Mouse (Mus musculus) urinary bladder, postnatal 36 days (tissue): ENCODE results near the gene Dync2li1.

Experiments
- DNase-seq, 2 experiments: peaks; one replicate each; pipeline ENCODE4 v3.0.0; 2022; ENCODE audit warnings: low spot score in 2 of 2, mixed read lengths in 1 of 2

Gene Dync2li1

DNA sequence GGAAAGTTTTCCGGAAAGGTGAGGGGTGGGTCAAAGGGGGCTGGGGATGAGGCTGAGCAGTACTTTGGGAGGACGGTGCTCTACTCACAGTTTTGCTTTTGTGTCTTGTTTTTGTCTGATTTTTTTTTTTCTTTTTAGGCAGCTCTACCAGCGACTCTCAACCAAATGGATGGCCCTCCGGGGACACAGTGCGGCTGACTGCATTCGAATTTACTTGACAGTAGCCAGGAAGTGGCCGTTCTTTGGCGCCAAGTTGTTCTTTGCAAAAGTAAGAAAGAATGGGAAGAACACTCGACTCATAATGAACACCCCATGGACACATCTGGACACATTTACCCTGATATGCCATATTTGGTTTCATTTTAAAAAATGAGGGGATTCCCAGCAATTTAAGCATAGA is 14.8 kb upstream of the Dync2li1 start:
- DNase-seq: peak in 1 of 2 experiments; percentile 49

- DNase-seq: peak in 1 of 2 experiments; percentile 47
Observed at GRCm38 (mm10) chr17:84611971-84612370, 14.3 kb upstream of the Dync2li1 start.

- no peak for DNase-seq
Observed at GRCm38 (mm10) chr17:84615811-84616210, 10.5 kb upstream of the Dync2li1 start.

GRCm38 (mm10) chr17:84616526-84617074 is 9.7 kb upstream of the Dync2li1 start:
- DNase-seq: no peak

DNA sequence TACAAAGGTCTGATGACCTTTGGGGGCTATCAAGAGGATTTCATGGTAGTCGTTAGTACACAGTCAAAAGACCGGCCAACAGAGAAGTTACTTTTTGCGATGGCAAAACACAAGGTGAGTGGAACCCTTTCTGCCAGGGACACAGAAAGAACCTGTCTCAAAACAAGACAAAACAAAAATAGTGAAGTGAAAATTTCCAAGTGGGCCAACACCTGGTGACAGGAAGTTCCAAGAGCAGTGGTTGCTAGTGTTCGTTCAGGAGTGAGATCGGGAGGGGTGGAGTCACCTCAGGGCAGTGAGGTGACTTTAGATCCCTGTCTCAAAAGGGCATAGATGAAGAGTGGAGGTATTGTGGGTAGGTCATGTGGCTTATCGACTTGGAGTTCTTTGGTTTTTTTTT is 8.3 kb upstream of the Dync2li1 start:
- DNase-seq: no peak

- no peak for DNase-seq
Observed at GRCm38 (mm10) chr17:84619112-84619511, 7.2 kb upstream of the Dync2li1 start.

DNA sequence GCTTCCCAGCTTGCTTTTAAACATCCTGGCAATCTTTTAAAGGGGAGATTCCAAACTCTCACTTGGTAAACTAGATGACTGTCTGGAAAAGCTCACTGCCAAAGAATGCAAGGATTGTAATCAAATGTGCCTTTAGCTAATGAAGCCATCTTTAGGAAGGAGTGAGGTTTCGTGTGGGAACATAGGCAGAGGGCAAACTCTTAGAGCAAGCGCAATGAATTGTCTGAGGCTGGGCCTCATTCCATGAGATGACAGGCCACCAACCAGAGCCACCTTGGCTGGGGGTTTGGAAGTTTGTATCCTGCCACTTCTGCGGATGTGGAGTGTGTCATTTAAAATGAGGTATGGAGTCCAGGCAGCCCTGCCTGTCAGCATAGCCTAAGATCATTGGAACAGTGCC is 6.2 kb upstream of the Dync2li1 start:
- DNase-seq: no peak

- no peak for DNase-seq
Observed at GRCm38 (mm10) chr17:84620610-84621009, 5.7 kb upstream of the Dync2li1 start.

- DNase-seq: no peak
Observed at GRCm38 (mm10) chr17:84621209-84621608, 5.1 kb upstream of the Dync2li1 start.

GRCm38 (mm10) chr17:84622028-84622427 is 4.3 kb upstream of the Dync2li1 start:
- no peak for DNase-seq

DNA sequence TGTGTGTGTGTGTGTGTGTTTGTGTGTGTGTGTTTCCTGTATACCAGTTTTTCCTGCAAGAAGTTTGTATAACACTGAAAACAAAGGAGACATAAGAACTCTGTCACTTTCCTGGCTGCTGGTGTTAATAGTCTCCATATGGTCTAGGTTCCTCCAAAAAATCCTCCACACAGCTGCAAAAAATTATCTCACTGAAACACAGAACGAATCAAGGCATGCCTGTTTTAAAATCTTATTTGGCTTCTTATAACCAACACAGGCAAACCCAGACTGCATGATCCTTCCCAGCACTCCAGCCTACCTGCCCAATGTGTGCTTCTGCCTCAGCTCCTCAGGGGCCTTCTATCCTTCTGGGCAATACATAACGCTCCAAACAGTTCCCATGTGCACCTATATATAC is 3.4 kb upstream of the Dync2li1 start:
- no peak for DNase-seq

DNA sequence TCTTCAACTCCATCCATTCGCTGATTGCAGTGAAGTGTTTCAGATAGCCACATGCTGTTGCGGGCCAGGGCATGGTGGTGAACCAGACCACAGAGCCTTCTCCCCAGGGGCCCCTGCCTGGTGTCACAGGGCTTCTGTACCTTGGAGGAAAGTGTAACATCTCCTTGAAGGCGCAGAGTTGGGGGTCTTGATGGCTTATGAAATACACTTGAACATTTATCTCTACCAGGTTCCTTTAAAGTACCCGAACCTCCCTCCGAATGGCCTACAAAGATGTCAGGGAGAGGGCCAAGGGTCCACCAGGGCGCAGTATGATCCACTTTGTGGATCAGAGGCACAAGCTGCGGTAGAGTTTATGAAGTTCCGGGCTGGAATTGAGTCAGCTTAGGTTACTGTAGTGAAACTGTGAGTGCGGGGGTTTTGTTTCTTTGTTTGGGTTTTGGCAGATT is 585 bp downstream of the Dync2li1 start:
- DNase-seq: no peak

- no peak for DNase-seq
Observed at GRCm38 (mm10) chr17:84627721-84628120, 1.4 kb downstream of the Dync2li1 start.

DNA sequence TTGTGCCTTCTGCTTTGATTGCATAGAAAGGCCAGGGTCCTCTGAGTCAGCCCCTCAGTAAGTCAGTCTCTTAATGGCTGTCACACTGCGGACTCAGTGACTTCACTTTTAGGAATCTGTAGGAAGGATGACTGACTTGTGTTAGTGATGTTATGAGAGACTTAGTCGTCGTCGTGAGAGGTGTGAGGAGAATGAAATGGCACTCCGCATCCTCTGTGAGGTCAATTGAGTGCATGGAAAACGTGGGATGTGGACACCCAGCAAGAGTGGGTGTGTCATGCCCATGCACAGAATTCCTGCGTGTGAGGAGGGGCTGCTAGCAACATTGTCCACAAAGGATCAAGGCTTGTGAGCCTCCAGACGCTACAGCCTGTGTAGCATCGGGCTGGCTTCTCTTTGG is 2.3 kb downstream of the Dync2li1 start:
- no peak for DNase-seq

DNA sequence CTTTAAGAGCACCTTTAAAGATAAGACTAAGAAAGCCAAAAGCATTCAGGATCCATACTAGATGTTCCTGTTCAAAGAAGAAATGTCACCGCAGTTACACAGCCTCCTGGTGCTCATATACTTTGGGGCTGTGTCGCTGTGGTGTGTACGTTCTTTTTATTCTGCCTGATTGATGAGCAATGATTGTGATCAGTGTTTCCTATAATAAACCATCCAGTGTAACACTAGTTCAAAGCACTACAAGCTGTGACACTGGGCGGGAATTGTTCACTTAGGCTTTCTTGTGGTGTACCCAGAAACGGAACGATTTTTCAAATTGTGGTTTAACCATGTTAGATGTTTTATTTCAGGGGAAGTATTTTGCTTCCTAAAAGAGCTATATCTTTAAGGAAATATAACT is 5.5 kb downstream of the Dync2li1 start:
- no peak for DNase-seq

- no peak for DNase-seq
Observed at GRCm38 (mm10) chr17:84633443-84633842, 7.1 kb downstream of the Dync2li1 start.

DNA sequence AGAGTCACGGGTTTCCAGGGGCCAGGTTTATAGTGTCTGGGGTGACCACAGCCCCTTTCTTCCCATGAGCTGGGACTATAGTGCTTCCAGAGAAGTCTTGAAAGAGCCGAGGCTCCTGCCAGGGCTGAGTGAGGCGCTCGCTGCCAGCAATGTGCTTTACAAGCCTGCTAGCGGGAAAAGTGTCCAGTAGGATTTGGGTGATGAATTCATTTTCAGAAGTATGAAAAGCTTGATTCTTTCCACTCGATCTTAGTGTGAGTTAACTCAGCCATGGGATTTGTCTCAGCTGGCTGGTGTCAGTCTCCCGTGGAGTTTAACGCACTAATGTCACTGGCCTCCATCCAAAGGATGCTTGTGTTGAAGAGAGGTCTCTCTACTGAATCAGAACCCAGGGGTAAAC is 10.0 kb downstream of the Dync2li1 start:
- no peak for DNase-seq

DNA sequence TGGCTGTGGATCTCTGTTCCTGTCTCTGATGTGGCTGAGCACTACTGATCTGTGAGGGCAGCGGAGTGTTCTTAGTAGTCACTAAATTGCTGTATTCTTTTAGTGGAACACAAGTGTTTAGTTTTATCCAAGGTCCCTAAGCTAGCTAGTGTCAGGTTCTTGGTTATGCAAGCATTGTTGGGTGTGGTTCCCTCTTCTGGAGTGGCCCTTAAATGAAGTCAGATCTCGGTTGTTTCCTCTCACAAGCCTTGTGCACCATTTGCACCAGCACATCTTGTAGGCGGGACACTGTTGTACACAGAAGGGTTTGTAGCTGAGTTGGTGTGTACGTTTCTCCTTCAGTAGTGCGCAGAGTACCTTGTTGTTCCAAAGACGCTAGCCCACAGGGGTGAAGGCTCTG is 11.7 kb downstream of the Dync2li1 start:
- DNase-seq: no peak

DNA sequence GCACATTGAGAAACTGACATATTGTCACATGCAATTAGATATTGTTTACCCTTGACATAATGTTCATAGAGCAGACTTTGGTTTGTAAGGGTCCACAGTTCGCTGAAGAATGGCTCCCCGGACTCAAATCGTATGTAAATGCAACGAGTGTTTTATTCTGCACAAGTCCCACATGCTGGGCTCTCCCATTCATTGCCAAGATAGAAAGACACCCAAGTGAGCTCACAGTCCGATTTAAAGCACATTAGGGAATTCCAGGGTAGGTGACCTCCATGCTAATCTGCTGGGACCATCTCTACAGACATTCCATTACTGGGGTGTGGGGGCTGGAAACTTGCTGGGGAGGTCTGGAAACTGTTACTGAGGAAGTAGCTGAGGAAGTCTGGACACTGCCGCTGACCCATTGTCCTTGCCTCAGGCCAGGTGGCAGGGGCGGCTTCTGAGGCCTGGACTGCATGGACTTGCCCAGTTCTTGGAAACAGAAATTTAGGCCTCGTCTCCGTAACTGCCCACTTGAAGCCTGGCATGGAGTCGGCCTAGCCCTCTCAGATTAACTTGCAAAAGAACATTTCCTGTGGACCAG is 13.6 kb downstream of the Dync2li1 start:
- DNase-seq: no peak

DNA sequence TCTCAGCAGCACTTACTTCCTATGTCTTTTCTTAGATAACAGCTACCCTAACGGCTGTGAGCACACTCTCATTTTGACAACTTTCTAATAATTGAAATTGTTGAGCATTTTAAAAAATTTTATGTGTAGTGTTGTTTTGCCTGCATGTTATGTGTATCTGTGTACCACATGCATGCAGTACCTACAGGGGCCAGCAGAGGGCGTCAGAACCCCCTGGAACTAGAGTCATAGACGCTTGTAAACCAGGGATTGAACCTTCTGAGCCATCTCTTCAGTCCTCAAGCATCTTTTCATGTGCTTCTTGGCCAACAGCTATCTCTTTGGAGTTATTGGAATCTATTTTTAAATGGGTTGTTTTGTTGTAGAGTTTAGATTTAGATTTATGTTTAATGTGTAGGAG is 15.6 kb downstream of the Dync2li1 start:
- no peak for DNase-seq

DNA sequence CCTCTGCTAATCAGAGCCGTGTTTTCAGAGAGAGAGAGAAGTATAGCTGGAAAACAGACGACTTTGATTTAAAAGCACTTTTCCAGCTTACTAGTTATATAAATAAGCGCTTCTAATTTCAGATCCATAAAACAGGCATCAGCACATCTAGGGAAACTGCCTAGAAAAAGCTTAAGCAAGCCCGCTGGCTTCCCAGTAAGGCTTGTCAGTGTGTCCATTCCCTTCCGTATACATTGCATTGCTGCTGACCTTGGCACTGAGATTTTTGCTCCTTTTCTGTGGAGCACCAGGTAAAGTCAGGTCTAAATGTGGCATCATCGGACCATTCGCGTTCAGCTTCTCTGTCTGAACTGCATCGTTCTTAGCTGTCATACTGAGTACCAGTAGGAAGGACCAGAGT is 16.0 kb downstream of the Dync2li1 start:
- DNase-seq: no peak

- DNase-seq: no peak
Observed at GRCm38 (mm10) chr17:84644292-84645050, 18.2 kb downstream of the Dync2li1 start.

- no peak for DNase-seq
Observed at GRCm38 (mm10) chr17:84645119-84645518, 18.8 kb downstream of the Dync2li1 start.
